Mouse (Mus musculus): ENCODE measurements around the gene Acadvl. TPM values are rescaled to one million over a fixed set of nuclear protein-coding genes. Genes with fewer than 3 reads are reported as not detected.

Gene Acadvl
- polyA plus RNA-seq, 1 experiment from 2014 or later, result 215 TPM

DNA sequence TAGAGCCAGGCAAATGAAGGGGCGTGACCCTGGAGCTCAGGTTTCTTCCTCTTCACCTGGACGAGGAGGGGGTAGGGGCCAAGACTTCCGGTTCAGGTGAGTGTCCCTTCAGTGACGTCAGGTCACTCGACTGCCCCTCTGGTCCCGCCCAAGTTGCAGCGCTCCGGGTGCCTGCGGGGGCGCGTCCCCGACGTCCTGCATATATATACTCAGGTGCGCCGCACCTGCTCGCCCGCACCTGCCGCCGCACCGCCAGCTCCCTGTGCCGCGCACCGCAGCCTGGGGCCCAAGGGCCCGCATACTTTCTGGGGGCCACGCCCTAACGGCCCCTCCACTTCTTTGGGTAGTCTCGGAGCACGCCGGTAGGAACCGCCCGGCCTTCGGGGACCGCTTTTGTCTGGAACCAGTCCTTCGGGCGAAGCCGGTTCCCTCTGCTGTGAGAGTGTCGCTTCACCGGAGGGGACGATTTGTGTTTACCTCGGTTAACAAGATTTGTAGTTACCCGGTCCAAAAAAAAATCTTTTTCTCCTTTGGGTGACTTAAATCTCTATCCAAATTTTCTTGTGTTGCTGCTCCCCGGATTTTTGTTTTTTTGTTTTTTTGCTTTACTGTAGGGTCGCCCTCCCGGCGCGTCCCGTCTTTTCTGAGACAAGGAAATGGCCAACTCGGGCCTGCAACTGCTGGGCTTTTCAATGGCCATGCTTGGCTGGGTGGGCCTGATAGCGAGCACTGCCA is 49.8 kb downstream of the Acadvl start:
- Histone ChIP-seq H3K9ac (ENCODE audit: low read depth, low read length) (peak overlapping the region; percentile 90), H3K4me1 (replicated peaks; ENCODE audit: control insufficient read depth, insufficient read depth, low read length) (no peaks in the 10 kb centered on the region), H3K4me2 (replicated peaks; ENCODE audit: low read depth) (peak overlapping the region; percentile 70), H3K9me3 (ENCODE audit: control insufficient read depth) (no peaks in the 10 kb centered on the region), H3K36me3 (ENCODE audit: control insufficient read depth, insufficient read depth) (peaks cover 8% of the 10 kb centered on the region), H3K27me3 (replicated peaks; ENCODE audit: control insufficient read depth, insufficient read depth, low read length) (0 out of 2 replicates have a peak, but pooled peaks cover 4% of the 10 kb centered on the region), H3K27ac (ENCODE audit: low read depth, low read length) (peak overlapping the region; percentile 96), H3K4me3 (ENCODE audit: low read depth, low read length) (peak overlapping the region; percentile 68)
- WGBS, result 3% methylated on average over 49 of the region's 49 CpGs
- peak; percentile 34; the same call in 1 of the 2 replicates for TF ChIP-seq CTCF (IDR thresholded peaks at IDR 0.05; ENCODE audit: low read depth)
- peak; percentile 71 for ATAC-seq

GRCm38 (mm10) chr11:69964650-69965270 is 50.5 kb downstream of the Acadvl start, which contains the start of gene Cldn7:
TSS of gene Cldn7 (plus strand) at chr11:69964779.
- Histone ChIP-seq H3K36me3 (ENCODE audit: control insufficient read depth, insufficient read depth) (peaks cover 8% of the 10 kb centered on the region), H3K4me3 (ENCODE audit: low read depth, low read length) (peak within 1 kb of the TSS; percentile 68), H3K27ac (ENCODE audit: low read depth, low read length) (peak within 1 kb of the TSS; percentile 96), H3K9ac (ENCODE audit: low read depth, low read length) (peak within 1 kb of the TSS; percentile 90), H3K27me3 (replicated peaks; ENCODE audit: control insufficient read depth, insufficient read depth, low read length) (0 out of 2 replicates have a peak, but pooled peaks cover 4% of the 10 kb centered on the region), H3K4me1 (replicated peaks; ENCODE audit: control insufficient read depth, insufficient read depth, low read length) (no peaks in the 10 kb centered on the region), H3K9me3 (ENCODE audit: control insufficient read depth) (no peaks in the 10 kb centered on the region), H3K4me2 (replicated peaks; ENCODE audit: low read depth) (peak within 1 kb of the TSS; percentile 70)
- 6% methylated on average over 24 of the region's 24 CpGs for WGBS
- no peak for TF ChIP-seq CTCF (IDR thresholded peaks at IDR 0.05; ENCODE audit: low read depth)
- ATAC-seq, result no peak

- Histone ChIP-seq H3K9ac (ENCODE audit: low read depth, low read length) (no peak overlapping the region), H3K4me1 (replicated peaks; ENCODE audit: control insufficient read depth, insufficient read depth, low read length) (no peaks in the 10 kb centered on the region), H3K27me3 (replicated peaks; ENCODE audit: control insufficient read depth, insufficient read depth, low read length) (0 out of 2 replicates have a peak, but pooled peaks cover 4% of the 10 kb centered on the region), H3K4me3 (ENCODE audit: low read depth, low read length) (0 out of 2 replicates have a peak overlapping the region, but pooled peaks have one; percentile 7), H3K4me2 (replicated peaks; ENCODE audit: low read depth) (peak overlapping the region; percentile 38), H3K36me3 (ENCODE audit: control insufficient read depth, insufficient read depth) (no peaks in the 10 kb centered on the region), H3K27ac (ENCODE audit: low read depth, low read length) (peak overlapping the region; percentile 92), H3K9me3 (ENCODE audit: control insufficient read depth) (no peaks in the 10 kb centered on the region)
- whole genome bisulfite sequencing, result 16% methylated on average over 5 of the region's 5 CpGs
- TF ChIP-seq CTCF (IDR thresholded peaks at IDR 0.05; ENCODE audit: low read depth), result no peak
- ATAC-seq, result peak; percentile 47
Measured at GRCm38 (mm10) chr11:69961841-69962240, 53.4 kb downstream of the Acadvl start.

DNA sequence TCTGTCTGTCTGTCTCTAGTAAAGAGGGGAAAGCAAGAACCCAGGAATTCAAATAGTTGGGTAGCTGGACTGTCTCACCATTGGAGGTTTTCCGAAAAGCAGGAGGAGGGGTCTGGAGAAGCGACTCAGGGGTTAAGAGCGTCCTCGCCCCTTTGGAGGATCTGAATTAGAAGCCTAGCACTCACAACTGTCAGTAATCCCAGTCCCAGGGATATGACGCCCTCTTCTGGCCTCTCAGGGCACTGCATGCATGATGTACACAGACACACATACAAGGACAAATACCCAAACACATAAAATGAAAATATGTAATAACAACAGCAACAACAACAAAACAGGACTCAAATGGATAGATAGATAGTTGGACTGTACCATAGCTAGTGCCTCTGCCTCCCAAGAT is 54.6 kb downstream of the Acadvl start:
- no peak for ATAC-seq
- 0 out of 2 replicates have a peak, but pooled peaks cover 4% of the 10 kb centered on the region for H3K27me3 ChIP-seq (replicated peaks; ENCODE audit: control insufficient read depth, insufficient read depth, low read length)

More for the DNA sequence above, 54.6 kb downstream of the Acadvl start:
- Histone ChIP-seq H3K4me2 (replicated peaks; ENCODE audit: low read depth) (peak overlapping the region; percentile 49), H3K4me1 (replicated peaks; ENCODE audit: control insufficient read depth, insufficient read depth, low read length) (no peaks in the 10 kb centered on the region), H3K4me3 (ENCODE audit: low read depth, low read length) (no peak overlapping the region), H3K9me3 (ENCODE audit: control insufficient read depth) (no peaks in the 10 kb centered on the region), H3K27ac (ENCODE audit: low read depth, low read length) (peak overlapping the region; percentile 92), H3K9ac (ENCODE audit: low read depth, low read length) (no peak overlapping the region), H3K36me3 (ENCODE audit: control insufficient read depth, insufficient read depth) (no peaks in the 10 kb centered on the region)
- WGBS, result 46% methylated on average over 5 of the region's 5 CpGs
- TF ChIP-seq CTCF (IDR thresholded peaks at IDR 0.05; ENCODE audit: low read depth), result peak; percentile 72

MicroRNAs within 50 kb of the gene (microRNA counts, 519-probe panel; counts per million panel counts)
- microRNA mmu-miR-324-3p (not detected), microRNA mmu-miR-324-5p (3,794 counts per million, percentile 52 among the panel's probes with 10 or more counts)

Small RNAs within 50 kb of the gene (microRNA-seq; reads per million reads assigned to microRNA genes)
- gene Gm44349, result not detected
- gene Mir324, result 1,973 reads per million, percentile 82 among the genes with 10 or more reads in this experiment

Other genes starting within 250 kb of the Acadvl start
- 2.1 and 2.4 TPM in 2 replicates for gene Zbtb4, start 249.5 kb downstream of the Acadvl start, polyA plus RNA-seq (2015; fragmentation: Nextera tagmentation; extraction: Ambion mirVana)
- gene Chrnb1, start 219.5 kb downstream of the Acadvl start, polyA plus RNA-seq (2015; fragmentation: Nextera tagmentation; extraction: Ambion mirVana), result 2.4 and 2.8 TPM in 2 replicates
- gene Fgf11, start 213.6 kb downstream of the Acadvl start, polyA plus RNA-seq (2015; fragmentation: Nextera tagmentation; extraction: Ambion mirVana), result 0.18 and 0.38 TPM in 2 replicates
- gene Tmem102, start 209.8 kb downstream of the Acadvl start, polyA plus RNA-seq (2015; fragmentation: Nextera tagmentation; extraction: Ambion mirVana), result 58.0 and 59.4 TPM in 2 replicates
- gene Gm39566, start 200.1 kb downstream of the Acadvl start, polyA plus RNA-seq (2015; fragmentation: Nextera tagmentation; extraction: Ambion mirVana), result not detected in 2 replicates
- 0.07 TPM in 1 of 2 replicates, not detected in the other for gene Spem2, start 196.9 kb downstream of the Acadvl start, polyA plus RNA-seq (2015; fragmentation: Nextera tagmentation; extraction: Ambion mirVana)
- gene Spem1, start 193.2 kb downstream of the Acadvl start, polyA plus RNA-seq (2015; fragmentation: Nextera tagmentation; extraction: Ambion mirVana), result not detected in 2 replicates
- 1.8 and 2.2 TPM in 2 replicates for gene Nlgn2, start 177.6 kb downstream of the Acadvl start, polyA plus RNA-seq (2015; fragmentation: Nextera tagmentation; extraction: Ambion mirVana)
- gene Tmem256, start 176.9 kb downstream of the Acadvl start, polyA plus RNA-seq (2015; fragmentation: Nextera tagmentation; extraction: Ambion mirVana), result 584 and 590 TPM in 2 replicates
- 42.0 and 44.8 TPM in 2 replicates for gene Plscr3, start 169.0 kb downstream of the Acadvl start, polyA plus RNA-seq (2015; fragmentation: Nextera tagmentation; extraction: Ambion mirVana)
- gene Tnk1, start 156.7 kb downstream of the Acadvl start, polyA plus RNA-seq (2015; fragmentation: Nextera tagmentation; extraction: Ambion mirVana), result 11.7 and 12.8 TPM in 2 replicates
- gene Tmem95, start 137.4 kb downstream of the Acadvl start, polyA plus RNA-seq (2015; fragmentation: Nextera tagmentation; extraction: Ambion mirVana), result not detected in 2 replicates
- 4.0 and 4.1 TPM in 2 replicates for gene Kctd11, start 134.0 kb downstream of the Acadvl start, polyA plus RNA-seq (2015; fragmentation: Nextera tagmentation; extraction: Ambion mirVana)
- 1.1 TPM in 2 replicates for gene Acap1, start 119.9 kb downstream of the Acadvl start, polyA plus RNA-seq (2015; fragmentation: Nextera tagmentation; extraction: Ambion mirVana)
- 3.5 and 3.8 TPM in 2 replicates for gene 2810408A11Rik, start 114.4 kb downstream of the Acadvl start, polyA plus RNA-seq (2015; fragmentation: Nextera tagmentation; extraction: Ambion mirVana)
- 9.7 and 10.3 TPM in 2 replicates for gene Neurl4, start 114.3 kb downstream of the Acadvl start, polyA plus RNA-seq (2015; fragmentation: Nextera tagmentation; extraction: Ambion mirVana)
- 40.4 and 42.3 TPM in 2 replicates for gene Gps2, start 101.5 kb downstream of the Acadvl start, polyA plus RNA-seq (2015; fragmentation: Nextera tagmentation; extraction: Ambion mirVana)
- gene Eif5a, start 93.5 kb downstream of the Acadvl start, polyA plus RNA-seq (2015; fragmentation: Nextera tagmentation; extraction: Ambion mirVana), result 716 and 774 TPM in 2 replicates
- gene Ybx2, start 79.6 kb downstream of the Acadvl start, polyA plus RNA-seq (2015; fragmentation: Nextera tagmentation; extraction: Ambion mirVana), result 0.42 and 0.43 TPM in 2 replicates
- gene Slc2a4, start 67.2 kb downstream of the Acadvl start, polyA plus RNA-seq (2015; fragmentation: Nextera tagmentation; extraction: Ambion mirVana), result 18.3 and 18.7 TPM in 2 replicates
- gene Cldn7, start 50.6 kb downstream of the Acadvl start, polyA plus RNA-seq (2015; fragmentation: Nextera tagmentation; extraction: Ambion mirVana), result 1,243 and 1,341 TPM in 2 replicates
- 23.2 and 24.1 TPM in 2 replicates for gene Ctdnep1, start 34.3 kb downstream of the Acadvl start, polyA plus RNA-seq (2015; fragmentation: Nextera tagmentation; extraction: Ambion mirVana)
- 56.8 and 57.7 TPM in 2 replicates for gene Elp5, start 32.9 kb downstream of the Acadvl start, polyA plus RNA-seq (2015; fragmentation: Nextera tagmentation; extraction: Ambion mirVana)
- 1,065 and 1,136 TPM in 2 replicates for gene Gabarap, start 24.3 kb downstream of the Acadvl start, polyA plus RNA-seq (2015; fragmentation: Nextera tagmentation; extraction: Ambion mirVana)
- 32.6 and 37.7 TPM in 2 replicates for gene Phf23, start 19.6 kb downstream of the Acadvl start, polyA plus RNA-seq (2015; fragmentation: Nextera tagmentation; extraction: Ambion mirVana)
- gene Dvl2, start 14.8 kb downstream of the Acadvl start, polyA plus RNA-seq (2015; fragmentation: Nextera tagmentation; extraction: Ambion mirVana), result 9.1 TPM in 2 replicates
- 1.4 and 1.8 TPM in 2 replicates for gene Dlg4, start 1.5 kb upstream of the Acadvl start, polyA plus RNA-seq (2015; fragmentation: Nextera tagmentation; extraction: Ambion mirVana)
- gene Asgr1, start 38.7 kb upstream of the Acadvl start, polyA plus RNA-seq (2015; fragmentation: Nextera tagmentation; extraction: Ambion mirVana), result not detected in 2 replicates
- gene Asgr2, start 77.2 kb upstream of the Acadvl start, polyA plus RNA-seq (2015; fragmentation: Nextera tagmentation; extraction: Ambion mirVana), result 0.10 and 0.18 TPM in 2 replicates
- 0.50 and 0.81 TPM in 2 replicates for gene Mgl2, start 114.9 kb upstream of the Acadvl start, polyA plus RNA-seq (2015; fragmentation: Nextera tagmentation; extraction: Ambion mirVana)
- 0.78 and 1.1 TPM in 2 replicates for gene Clec10a, start 140.8 kb upstream of the Acadvl start, polyA plus RNA-seq (2015; fragmentation: Nextera tagmentation; extraction: Ambion mirVana)
- 3.6 and 4.5 TPM in 2 replicates for gene Slc16a11, start 197.3 kb upstream of the Acadvl start, polyA plus RNA-seq (2015; fragmentation: Nextera tagmentation; extraction: Ambion mirVana)
- 9.9 and 11.4 TPM in 2 replicates for gene Slc16a13, start 205.7 kb upstream of the Acadvl start, polyA plus RNA-seq (2015; fragmentation: Nextera tagmentation; extraction: Ambion mirVana)
- 3.6 and 4.4 TPM in 2 replicates for gene Bcl6b, start 214.4 kb upstream of the Acadvl start, polyA plus RNA-seq (2015; fragmentation: Nextera tagmentation; extraction: Ambion mirVana)
- 70.3 and 72.7 TPM in 2 replicates for gene 0610010K14Rik, start 222.5 kb upstream of the Acadvl start, polyA plus RNA-seq (2015; fragmentation: Nextera tagmentation; extraction: Ambion mirVana)
- gene Gm21988, start 224.4 kb upstream of the Acadvl start, polyA plus RNA-seq (2015; fragmentation: Nextera tagmentation; extraction: Ambion mirVana), result 11.2 and 11.3 TPM in 2 replicates
- gene Rnasek, start 224.4 kb upstream of the Acadvl start, polyA plus RNA-seq (2015; fragmentation: Nextera tagmentation; extraction: Ambion mirVana), result 628 and 645 TPM in 2 replicates
- gene Alox12, start 239.9 kb upstream of the Acadvl start, polyA plus RNA-seq (2015; fragmentation: Nextera tagmentation; extraction: Ambion mirVana), result 0.68 and 0.71 TPM in 2 replicates

All from intestine, postnatal 0 days (tissue).